Mouse (Mus musculus): ENCODE measurements around the gene Ccdc120.
"Not testable (repeated sequence)": the region's sequence is repeated elsewhere in the genome, so short reads cannot be mapped to it uniquely, and the experiment has no call there.

The Ccdc120 gene

GRCm38 (mm10) chrX:7753627-7754026 lies 2.9 kb upstream of the Ccdc120 start:
- DNase-seq (ENCODE audit: low spot score), result not testable (repeated sequence)

GRCm38 (mm10) chrX:7745429-7745828 lies 5.3 kb downstream of the Ccdc120 start:
- DNase-seq (ENCODE audit: low spot score), result no peak

- DNase-seq (ENCODE audit: low spot score), result no peak
These were observed 5.8 kb downstream of the Ccdc120 start for GRCm38 (mm10) chrX:7744940-7745339.

- DNase-seq (ENCODE audit: low spot score), result no peak
These were observed 7.2 kb downstream of the Ccdc120 start for GRCm38 (mm10) chrX:7743470-7743869.

- DNase-seq (ENCODE audit: low spot score), result no peak
These were observed 9.6 kb downstream of the Ccdc120 start for GRCm38 (mm10) chrX:7741103-7741502.

- no peak for DNase-seq (ENCODE audit: low spot score)
These were observed 10.5 kb downstream of the Ccdc120 start for GRCm38 (mm10) chrX:7740082-7740819.

- no peak for DNase-seq (ENCODE audit: low spot score)
These were observed 11.2 kb downstream of the Ccdc120 start for GRCm38 (mm10) chrX:7739336-7740081.

GRCm38 (mm10) chrX:7733571-7734156 lies 17.0 kb downstream of the Ccdc120 start:
- peak; percentile 63 for DNase-seq (ENCODE audit: low spot score)

GRCm38 (mm10) chrX:7728922-7729265 lies 21.8 kb downstream of the Ccdc120 start:
- no peak for DNase-seq (ENCODE audit: low spot score)

- DNase-seq (ENCODE audit: low spot score), result peak; percentile 70
These were observed 22.3 kb downstream of the Ccdc120 start, which contains the start of gene Praf2 for GRCm38 (mm10) chrX:7728215-7728921. Gene Praf2 (plus strand): TSS chrX:7728439.

- DNase-seq (ENCODE audit: low spot score), result no peak
These were observed 23.5 kb downstream of the Ccdc120 start for GRCm38 (mm10) chrX:7727176-7727575.

GRCm38 (mm10) chrX:7725841-7726240 lies 24.9 kb downstream of the Ccdc120 start:
- DNase-seq (ENCODE audit: low spot score), result no peak

GRCm38 (mm10) chrX:7724135-7724534 lies 26.6 kb downstream of the Ccdc120 start:
- no peak for DNase-seq (ENCODE audit: low spot score)

- no peak for DNase-seq (ENCODE audit: low spot score)
These were observed 28.0 kb downstream of the Ccdc120 start for GRCm38 (mm10) chrX:7722691-7723090.

- DNase-seq (ENCODE audit: low spot score), result no peak
These were observed 28.5 kb downstream of the Ccdc120 start for GRCm38 (mm10) chrX:7722282-7722611.

- DNase-seq (ENCODE audit: low spot score), result peak; percentile 66
These were observed 29.0 kb downstream of the Ccdc120 start, which contains the start of gene Gm45208 for GRCm38 (mm10) chrX:7721514-7722281. Gene Gm45208 (plus strand): TSS chrX:7722245.

GRCm38 (mm10) chrX:7716058-7716457 lies 34.6 kb downstream of the Ccdc120 start:
- not testable (repeated sequence) for DNase-seq (ENCODE audit: low spot score)

- DNase-seq (ENCODE audit: low spot score), result peak; percentile 91
These were observed 36.4 kb downstream of the Ccdc120 start, which contains the start of gene Wdr45 for GRCm38 (mm10) chrX:7714135-7714899. Gene Wdr45 (plus strand): TSS chrX:7714333.

- DNase-seq (ENCODE audit: low spot score), result not testable (repeated sequence)
These were observed 37.0 kb downstream of the Ccdc120 start for GRCm38 (mm10) chrX:7713764-7714134.

GRCm38 (mm10) chrX:7696954-7697381 lies 53.7 kb downstream of the Ccdc120 start, which contains the start of gene Gpkow:
Gene Gpkow (plus strand): TSS chrX:7697131.
- peak; percentile 81 for DNase-seq (ENCODE audit: low spot score)

- DNase-seq (ENCODE audit: low spot score), result no peak
These were observed 54.2 kb downstream of the Ccdc120 start for GRCm38 (mm10) chrX:7696520-7696919.
